Mouse (Mus musculus) adrenal gland, adult 18-20 months (tissue): ENCODE data around the gene Gm3183. TPM values are rescaled to one million over a fixed set of nuclear protein-coding genes. Genes with fewer than 3 reads are reported as not detected.
"Not testable (repeated sequence)": the region's sequence is repeated elsewhere in the genome, so short reads cannot be mapped to it uniquely, and the experiment has no call there.

Experiments used
- DNase-seq, 2 experiments: peaks; one replicate each; pipeline ENCODE4 v3.0.0; 2021 to 2022; ENCODE audit warnings: low spot score in 2 of 2
- long read RNA-seq, 2 experiments: library from polyadenylated mRNA; stranded (forward); transcript quantifications; one replicate each; pipeline ENCODE4 v2.0.0; 2021
- total RNA-seq, 2 experiments: library from RNA; stranded (reverse); gene quantifications; 1 replicate in 1 of 2; 2 replicates in 1 of 2; pipeline ENCODE4 v1.2.3; 2021

Gm3183 gene
- total RNA-seq, result not detected
- long read RNA-seq, experiment 1, result 0 reads
- long read RNA-seq, experiment 2, result 0 reads

- DNase-seq, result not testable (repeated sequence)
Measured at GRCm38 (mm10) chr5:94865136-94865535, at the start of gene Gm3183. Gene Gm3183, plus strand, starts transcription at chr5:94865436.

Other genes with a start within 250 kb of the Gm3183 start
- not detected for gene Gm3147, start 249.1 kb upstream of the Gm3183 start, total RNA-seq
- not detected for gene Gm6509, start 241.5 kb upstream of the Gm3183 start, total RNA-seq
- gene Gm6205, start 217.1 kb upstream of the Gm3183 start, total RNA-seq, result not detected
- gene Gm6367, start 123.2 kb downstream of the Gm3183 start, total RNA-seq, result not detected
- not detected for gene Gm7942, start 241.5 kb downstream of the Gm3183 start, total RNA-seq